Mouse (Mus musculus) heart, adult 2 months (tissue): ENCODE results near the gene Mrpl45.

Experiments
- CTCF ChIP-seq: fragments of 200-600 bp; IDR thresholded peaks from 2 replicates; pipeline ENCODE4 v1.8.1; 2022; ENCODE audit warnings: antibody characterized with exemption, mild to moderate bottlenecking, moderate library complexity
- EP300 ChIP-seq: fragments of 200-500 bp; IDR thresholded peaks from 2 replicates; pipeline ENCODE4 v1.6.1; 2011; ENCODE audit warnings: low read depth, low read length, control low read depth; ENCODE audit not compliant: insufficient read depth
- POLR2A ChIP-seq: fragments of 200-500 bp; IDR thresholded peaks from 2 replicates; pipeline ENCODE4 v1.6.1; 2011; ENCODE audit warnings: mild to moderate bottlenecking, low read depth, low read length, control low read depth; ENCODE audit not compliant: insufficient read depth

- no peak for TF ChIP-seq CTCF
- TF ChIP-seq POLR2A = no peak; the same call in 1 of the 2 replicates
- TF ChIP-seq EP300 = no peak
Observed at GRCm38 (mm10) chr11:97279405-97280215, 35.9 kb upstream of the Mrpl45 start.
